Mouse (Mus musculus): ENCODE measurements at regions not wholly inside any gene's neighbourhood (a gene's known extent, or its start where the extent isn't known, plus 50 kb on each side); places are given as distances from the start of the nearest gene placed in this dataset.

- TF ChIP-seq GATA1 (IDR thresholded peaks at IDR 0.05; ENCODE audit: borderline replicate concordance, low read length): no peak
- TF ChIP-seq FLI1 (IDR thresholded peaks at IDR 0.05; ENCODE audit: low read length): no peak
These were observed 68.7 kb upstream of the Mrps6 start for GRCm38 (mm10) chr16:91989332-91989731.

All from megakaryocyte, embryonic 14.5 days (primary cell).